Mouse (Mus musculus): Measurements from ENCODE around the gene Gm43517. TPM values are rescaled to one million over a fixed set of nuclear protein-coding genes. Genes with fewer than 3 reads are reported as not detected.

The Gm43517 gene
- not detected for polyA plus RNA-seq (2017; shearing (Covaris generic))

- ATAC-seq: no peak
Observed at GRCm38 (mm10) chr12:49384876-49385630, at the start of gene Gm43517. TSS of gene Gm43517 (plus strand) at chr12:49385174.

GRCm38 (mm10) chr12:49349697-49350096 lies 35.3 kb upstream of the Gm43517 start:
- ATAC-seq: no peak

- ATAC-seq: no peak
Observed at GRCm38 (mm10) chr12:49368931-49369330, 16.0 kb upstream of the Gm43517 start.

GRCm38 (mm10) chr12:49372170-49372569 lies 12.8 kb upstream of the Gm43517 start:
- no peak for ATAC-seq

- ATAC-seq: no peak
Observed at GRCm38 (mm10) chr12:49373176-49373575, 11.8 kb upstream of the Gm43517 start.

- ATAC-seq: no peak
Observed at GRCm38 (mm10) chr12:49373821-49374605, 11.0 kb upstream of the Gm43517 start.

GRCm38 (mm10) chr12:49374606-49374995 lies 10.4 kb upstream of the Gm43517 start:
- ATAC-seq: no peak

- no peak for ATAC-seq
Observed at GRCm38 (mm10) chr12:49375427-49376317, 9.3 kb upstream of the Gm43517 start.

GRCm38 (mm10) chr12:49376318-49376992 lies 8.5 kb upstream of the Gm43517 start:
- no peak for ATAC-seq

GRCm38 (mm10) chr12:49377281-49377970 lies 7.5 kb upstream of the Gm43517 start:
- ATAC-seq: no peak

- ATAC-seq: no peak
Observed at GRCm38 (mm10) chr12:49378920-49379319, 6.1 kb upstream of the Gm43517 start.

- no peak for ATAC-seq
Observed at GRCm38 (mm10) chr12:49379446-49379845, 5.5 kb upstream of the Gm43517 start.

- no peak for ATAC-seq
Observed at GRCm38 (mm10) chr12:49380442-49380841, 4.5 kb upstream of the Gm43517 start.

GRCm38 (mm10) chr12:49381031-49381525 lies 3.9 kb upstream of the Gm43517 start:
- no peak for ATAC-seq

- no peak for ATAC-seq
Observed at GRCm38 (mm10) chr12:49381721-49382365, 3.1 kb upstream of the Gm43517 start.

GRCm38 (mm10) chr12:49382565-49383520 lies 2.1 kb upstream of the Gm43517 start, which contains the start of gene Foxg1:
TSS of gene Foxg1 (plus strand) at chr12:49382660.
- ATAC-seq: no peak

GRCm38 (mm10) chr12:49383521-49384133 lies 1.3 kb upstream of the Gm43517 start:
- ATAC-seq: no peak

GRCm38 (mm10) chr12:49384295-49384875 lies 589 bp upstream of the Gm43517 start:
- ATAC-seq: no peak

GRCm38 (mm10) chr12:49385631-49385990 lies 637 bp downstream of the Gm43517 start:
- ATAC-seq: no peak
